Mouse (Mus musculus) cerebellum, postnatal 4 days (tissue): ENCODE results near the gene Ss18l2.

Experiments
- DNase-seq, 2 experiments: peaks; one replicate each; pipeline ENCODE4 v3.0.0; 2022; ENCODE audit warnings: low spot score in 2 of 2, mixed read lengths in 1 of 2

Gene Ss18l2

GRCm38 (mm10) chr9:121704261-121704645 is 5.9 kb upstream of the Ss18l2 start:
- DNase-seq: no peak

DNA sequence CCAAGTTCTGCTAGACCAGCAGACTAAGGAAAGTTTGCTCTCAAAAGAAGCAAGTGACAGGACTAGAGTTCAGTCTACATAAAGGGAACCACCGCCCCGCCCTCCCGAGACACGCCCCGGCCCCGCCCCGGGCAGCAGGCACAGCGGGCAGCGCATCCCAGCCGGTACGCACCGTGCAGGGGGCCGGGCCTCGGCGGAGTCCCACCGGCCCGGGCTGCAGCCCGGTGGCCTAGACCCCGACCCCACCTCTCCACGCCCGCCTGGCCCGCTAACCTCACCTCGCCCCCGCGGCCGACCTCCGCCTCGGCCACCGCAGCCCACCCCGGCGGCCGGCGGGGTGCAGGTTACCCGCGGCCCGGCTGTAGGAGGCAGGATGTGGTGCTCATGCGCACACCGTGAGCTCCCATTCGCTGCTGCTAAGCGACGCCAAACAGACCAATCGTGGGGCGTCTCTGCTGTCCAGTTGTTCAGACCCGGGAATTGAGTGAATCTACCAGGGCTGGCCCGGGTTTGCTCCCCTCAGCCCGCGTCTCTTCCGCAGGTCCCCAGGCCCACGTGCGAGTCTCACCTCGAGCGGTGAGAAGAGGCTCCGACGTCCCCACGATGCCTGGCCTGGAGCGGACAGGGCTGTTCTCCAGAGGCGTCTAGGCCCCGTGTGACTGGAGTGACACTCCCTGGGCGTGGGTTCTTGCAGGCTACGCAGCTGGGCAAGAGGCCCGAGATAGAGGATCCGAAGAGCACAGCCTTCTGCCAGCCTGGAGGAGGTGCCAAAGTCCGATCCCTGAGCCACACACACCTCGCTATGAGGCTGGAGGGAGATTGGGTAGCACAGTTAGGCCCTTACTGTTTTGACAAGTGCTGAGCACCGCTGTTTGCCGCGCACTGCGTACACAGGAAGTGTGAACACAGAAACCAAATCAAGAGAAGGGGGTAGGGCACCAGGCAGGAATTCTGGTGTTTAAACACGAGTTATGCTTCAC is 5.2 kb upstream of the Ss18l2 start, which contains the start of gene Sec22c:
Gene Sec22c (minus strand): TSS at position 845 of the 980 bp plus-strand sequence.
- peak; percentile 63 to 81 for DNase-seq

GRCm38 (mm10) chr9:121706029-121706675 is 4.0 kb upstream of the Ss18l2 start:
- no peak for DNase-seq

DNA sequence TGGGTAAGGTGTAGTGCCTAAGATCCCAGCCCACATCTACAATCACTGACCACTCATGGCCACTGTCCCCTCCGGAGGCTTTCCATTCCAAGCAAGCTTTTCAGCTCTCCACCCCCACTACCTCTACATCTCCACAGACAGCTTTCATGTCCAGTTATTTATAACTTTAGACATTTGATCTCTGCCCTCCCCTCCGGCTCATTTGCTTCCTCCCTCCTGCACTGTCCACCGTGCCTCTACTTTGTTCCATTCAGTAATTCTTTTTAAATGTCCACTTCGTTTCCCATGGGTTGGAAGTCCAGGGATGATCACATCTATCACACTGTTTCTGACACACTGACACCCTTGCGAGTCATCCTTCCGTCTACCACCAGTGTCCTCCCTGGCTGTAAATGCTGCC is 2.3 kb upstream of the Ss18l2 start:
- DNase-seq: no peak

DNA sequence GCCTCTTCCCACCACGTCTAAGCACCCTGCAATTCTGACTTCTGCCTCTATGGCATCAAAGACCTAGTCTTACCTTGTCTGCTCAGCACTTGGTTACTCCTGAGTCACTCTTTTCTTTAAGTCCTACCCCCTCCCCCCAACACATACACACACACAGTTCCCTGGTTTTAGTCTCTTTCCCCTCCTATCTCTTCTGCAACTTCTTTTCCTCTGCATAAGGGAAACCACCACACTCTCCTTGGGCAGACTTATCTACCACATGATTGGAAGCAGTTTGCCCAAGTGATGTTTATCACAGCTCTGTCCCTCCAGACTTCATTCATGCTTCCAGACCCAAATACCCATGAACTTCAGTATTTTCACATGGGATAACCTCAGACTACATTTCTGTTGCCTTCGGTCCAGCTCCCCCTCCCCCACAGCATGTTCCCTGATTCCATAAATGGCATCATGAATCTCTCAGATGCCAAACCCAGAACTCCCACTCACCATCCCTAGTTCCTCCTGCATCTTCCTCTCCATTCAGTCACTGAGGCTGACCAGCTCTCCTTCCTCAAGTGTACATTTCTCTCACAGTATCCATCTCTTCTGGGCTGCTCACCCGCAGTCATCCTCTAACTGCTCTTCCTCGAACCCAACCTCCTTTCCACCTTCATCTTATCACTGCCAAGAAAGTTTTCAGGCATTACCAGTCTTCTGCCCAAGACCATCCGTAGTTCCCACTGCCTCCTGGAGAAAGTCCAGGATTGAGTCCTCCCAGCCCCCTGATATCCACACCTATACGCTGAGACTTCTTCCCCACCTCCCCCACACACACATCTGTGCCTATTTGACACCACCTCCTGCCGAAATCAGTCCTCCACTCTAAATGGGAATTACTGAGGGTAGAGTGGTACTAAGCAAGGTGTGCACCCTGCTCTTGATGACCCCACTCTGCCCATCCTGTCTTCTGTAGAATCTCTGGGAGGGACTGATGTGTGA is 1.3 kb upstream of the Ss18l2 start:
- DNase-seq: no peak

DNA sequence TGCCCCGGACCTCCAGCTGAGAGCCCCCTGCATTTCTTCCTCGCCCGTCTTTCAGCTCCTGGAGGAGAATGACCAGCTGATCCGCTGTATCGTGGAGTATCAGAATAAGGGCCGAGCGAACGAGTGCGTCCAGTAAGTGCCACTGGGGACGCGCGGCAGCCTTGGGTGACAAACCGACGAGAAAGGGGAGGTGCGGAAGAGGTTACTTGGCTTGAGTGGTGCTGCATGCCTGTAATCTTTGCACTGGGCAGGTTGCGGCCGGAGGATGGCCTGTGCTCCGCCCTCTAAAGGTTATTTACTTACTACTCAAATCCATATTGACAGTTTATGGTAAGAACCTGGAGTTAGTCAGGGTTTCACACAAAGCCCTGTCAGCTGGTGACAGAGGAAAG is 451 bp downstream of the Ss18l2 start:
- no peak for DNase-seq

DNA sequence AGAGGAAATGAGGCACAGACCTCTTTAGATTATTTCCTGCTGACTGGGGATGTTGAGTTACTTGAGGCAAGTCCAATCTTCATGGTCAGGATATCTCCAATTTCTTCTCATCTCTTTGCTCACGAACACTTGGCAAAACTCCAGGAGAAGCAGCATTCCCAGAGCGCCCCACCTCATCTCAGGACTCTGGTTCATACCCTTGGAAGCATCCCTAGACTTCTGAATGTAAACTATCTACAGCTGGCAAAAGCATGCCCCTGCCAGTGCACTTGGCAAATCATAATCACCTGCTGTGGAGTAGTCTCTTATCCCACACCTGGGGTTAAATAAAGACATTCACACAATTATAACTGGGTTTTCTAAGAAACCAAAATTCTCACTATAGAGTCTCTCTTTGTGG is 6.9 kb downstream of the Ss18l2 start:
- no peak for DNase-seq

- peak in 1 of 2 experiments; percentile 22 for DNase-seq
Observed at GRCm38 (mm10) chr9:121718070-121718705, 8.1 kb downstream of the Ss18l2 start.

GRCm38 (mm10) chr9:121718792-121719318 is 8.7 kb downstream of the Ss18l2 start, which contains the start of gene Nktr:
Gene Nktr (plus strand): TSS chr9:121719169.
- DNase-seq: peak; percentile 92 to 97

DNA sequence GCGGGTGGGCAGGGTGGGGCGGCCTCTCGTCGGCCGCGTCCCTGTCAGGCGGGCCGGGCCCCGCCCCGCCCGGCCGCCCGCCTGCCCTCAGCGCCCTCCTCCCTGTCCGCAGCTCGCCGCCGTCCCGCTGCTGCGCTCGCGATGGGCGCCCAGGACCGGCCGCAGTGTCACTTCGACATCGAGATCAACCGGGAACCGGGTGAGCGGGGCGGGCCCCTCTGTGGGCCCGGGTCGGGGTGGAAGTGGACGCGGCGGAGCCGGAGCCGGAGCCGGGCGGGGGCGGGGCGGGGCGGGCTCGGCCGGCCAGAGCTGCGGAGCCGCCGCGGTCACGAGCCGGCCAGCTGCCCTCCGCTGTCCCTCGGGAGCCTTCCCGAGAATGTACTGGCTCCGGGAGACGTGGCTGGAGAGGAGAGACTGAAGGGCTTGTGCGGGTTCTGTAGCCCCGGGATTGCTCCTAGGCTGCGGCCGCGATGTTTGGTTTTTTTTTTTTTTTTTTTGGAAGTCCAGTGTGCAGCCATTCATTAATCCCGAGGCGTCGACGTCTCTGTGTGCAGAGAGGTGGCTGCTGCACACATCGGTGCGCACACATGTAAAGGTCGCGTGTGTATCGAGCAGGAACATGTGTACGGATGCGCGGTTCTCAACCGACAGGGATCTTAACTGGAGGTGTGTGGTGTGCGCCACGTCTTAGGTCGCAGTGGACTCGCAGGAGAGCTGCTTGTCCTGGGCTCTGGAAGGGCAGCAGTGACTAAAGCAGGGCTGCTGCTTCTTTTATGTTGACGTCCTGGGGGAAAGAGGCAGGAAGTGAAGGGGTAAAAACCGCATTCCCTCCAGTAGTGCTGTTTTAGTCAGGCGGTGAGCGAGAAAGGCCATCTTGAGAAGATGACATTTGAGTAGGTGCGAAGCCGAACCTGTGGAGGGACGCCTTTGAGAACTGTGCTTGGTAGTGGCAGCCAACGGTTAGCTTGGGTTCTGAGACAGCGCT is 9.5 kb downstream of the Ss18l2 start:
- DNase-seq: no peak

GRCm38 (mm10) chr9:121740490-121740889 is 30.4 kb downstream of the Ss18l2 start:
- no peak for DNase-seq

- no peak for DNase-seq
Observed at GRCm38 (mm10) chr9:121741168-121741567, 31.0 kb downstream of the Ss18l2 start.

GRCm38 (mm10) chr9:121744051-121744450 is 33.9 kb downstream of the Ss18l2 start:
- DNase-seq: no peak

GRCm38 (mm10) chr9:121752774-121753173 is 42.6 kb downstream of the Ss18l2 start:
- DNase-seq: no peak

DNA sequence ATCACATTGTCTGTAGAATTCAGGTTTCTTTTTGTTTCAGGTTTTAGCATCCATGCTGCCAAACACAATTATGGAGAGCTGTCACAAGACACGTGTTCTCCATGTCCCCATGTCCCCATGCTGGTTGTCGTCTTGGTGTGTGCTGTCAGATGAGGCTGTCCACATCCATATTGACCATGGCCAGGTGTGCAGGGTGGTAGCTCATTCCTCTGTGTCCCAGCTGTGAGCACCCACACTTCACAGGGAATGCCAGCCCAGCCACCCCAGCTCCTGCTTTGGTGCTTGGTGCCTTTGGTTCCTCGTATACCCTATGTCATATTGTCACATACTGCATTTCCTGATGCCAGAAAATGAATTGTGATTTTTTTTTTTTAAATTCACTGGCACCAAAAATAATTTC is 44.5 kb downstream of the Ss18l2 start:
- DNase-seq: no peak

GRCm38 (mm10) chr9:121756785-121757184 is 46.7 kb downstream of the Ss18l2 start:
- DNase-seq: no peak

GRCm38 (mm10) chr9:121757432-121757831 is 47.3 kb downstream of the Ss18l2 start:
- no peak for DNase-seq

DNA sequence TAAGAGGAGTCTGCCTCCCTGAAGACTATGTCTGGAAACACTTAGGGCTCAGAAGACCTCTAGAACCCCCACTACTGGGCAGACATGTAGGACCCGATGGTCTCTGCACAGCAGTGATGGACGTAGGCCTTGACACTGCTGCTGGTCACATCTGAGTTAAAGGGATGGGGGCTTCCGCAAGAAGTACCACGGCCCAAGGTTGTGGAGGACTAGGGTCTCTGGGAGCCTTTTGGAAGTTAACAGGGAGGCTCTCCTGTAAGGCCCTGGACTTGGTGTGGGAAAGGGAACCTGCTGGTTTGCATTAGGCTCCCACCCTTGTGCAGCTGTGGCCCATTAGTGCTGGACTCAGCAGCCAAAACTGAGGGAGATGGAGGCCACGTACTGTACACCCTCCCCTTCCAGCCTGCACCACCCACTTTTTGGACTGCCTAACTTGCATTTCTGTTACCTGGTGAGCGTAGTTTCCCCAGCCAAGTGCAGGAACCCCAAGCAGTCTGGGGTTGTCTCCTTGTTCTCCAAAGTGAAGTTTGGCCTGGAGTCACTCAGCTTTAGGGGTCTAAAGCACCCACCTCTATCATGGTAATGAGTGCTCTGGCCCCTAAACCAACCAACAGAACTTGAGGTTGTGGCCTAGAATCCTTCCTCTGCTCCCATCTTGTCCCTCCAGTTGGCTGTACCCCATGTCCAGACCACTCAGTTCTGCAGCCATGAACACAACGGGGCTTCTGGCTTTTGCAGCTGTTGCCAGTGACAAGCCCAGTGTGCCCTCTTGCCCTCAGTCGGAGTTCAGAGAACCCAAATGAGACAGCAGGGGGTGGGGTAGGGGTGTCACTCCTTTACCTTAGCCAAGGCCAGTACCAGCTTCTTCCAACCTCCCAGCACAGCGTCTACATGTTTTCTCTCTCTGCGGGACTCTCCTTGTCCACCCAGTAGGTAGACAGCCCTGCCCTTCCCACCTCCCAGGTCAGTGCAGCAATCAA is 48.0 kb downstream of the Ss18l2 start:
- DNase-seq: peak in 1 of 2 experiments; percentile 7
